Mouse (Mus musculus) kidney, postnatal 0 days (tissue): Measurements from ENCODE around the gene Hist1h4j. TPM values are rescaled to one million over a fixed set of nuclear protein-coding genes. Genes with fewer than 3 reads are reported as not detected.
A peak's percentile ranks its signal among the peaks of the same experiment; 100 is the strongest.
"Not testable (repeated sequence)": the region's sequence is repeated elsewhere in the genome, so short reads cannot be mapped to it uniquely, and the experiment has no call there.

Experiments
- ATAC-seq: fragments of 200-750 bp; cut with Nextera tagmentation; replicated peaks from 2 replicates; pipeline ENCODE4 v1.8.0; 2017; ENCODE audit warnings: low read depth, moderate number of reproducible peaks, moderate TSS enrichment, moderate library complexity; ENCODE audit not compliant: low FRiP score
- DNase-seq: peaks from one replicate; pipeline ENCODE4 v3.0.0-alpha.2; 2016; ENCODE audit warnings: low spot score
- H3K27ac ChIP-seq: fragments of 300-500 bp; sonication (generic); 2 replicates; pipeline ENCODE4 v1.5.1; 2014; ENCODE audit warnings: mild to moderate bottlenecking
- H3K27me3 ChIP-seq: fragments of 300-500 bp; sonication (generic); 2 replicates; pipeline ENCODE4 v1.6.1; 2014; ENCODE audit warnings: low read length, mixed read lengths; ENCODE audit not compliant: insufficient read depth
- H3K36me3 ChIP-seq: fragments of 300-500 bp; sonication (generic); 2 replicates; pipeline ENCODE4 v1.6.1; 2014; ENCODE audit warnings: low read length, mixed read lengths; ENCODE audit not compliant: insufficient read depth
- H3K4me1 ChIP-seq: fragments of 300-500 bp; sonication (generic); replicated peaks from 2 replicates; pipeline ENCODE4 v1.6.1; 2014; ENCODE audit warnings: antibody characterized with exemption, low read length, mixed read lengths; ENCODE audit not compliant: insufficient read depth
- H3K4me2 ChIP-seq: fragments of 300-500 bp; sonication (generic); 2 replicates; pipeline ENCODE4 v1.6.1; 2014; ENCODE audit warnings: mild to moderate bottlenecking, low read length, moderate library complexity, mixed read lengths
- H3K4me3 ChIP-seq: fragments of 300-500 bp; sonication (generic); replicated peaks from 2 replicates; pipeline ENCODE4 v1.5.1; 2014; ENCODE audit warnings: low read depth, low read length
- H3K9ac ChIP-seq: fragments of 300-500 bp; sonication (generic); 2 replicates; pipeline ENCODE4 v1.6.1; 2014; ENCODE audit warnings: low read depth, low read length
- H3K9me3 ChIP-seq: fragments of 300-500 bp; sonication (generic); replicated peaks from 2 replicates; pipeline ENCODE4 v1.6.1; 2016; ENCODE audit warnings: low read length, inconsistent platforms, mixed read lengths
- CTCF ChIP-seq: IDR thresholded peaks from 2 replicates; pipeline ENCODE4 v1.5.1; 2016; ENCODE audit warnings: antibody characterized with exemption, low read depth, mild to moderate bottlenecking, moderate library complexity
- WGBS: fragments of 180-500 bp; shearing (Covaris S2); extraction: QIAGEN DNeasy Blood & Tissue Kit; methylation state at CpG from one replicate; pipeline ENCODE4 v1.1.7; 2014; 5-methylcytosine and 5-hydroxymethylcytosine counted together
- polyA plus RNA-seq: library from polyadenylated mRNA; unstranded; fragments of >200 nt; fragmentation: Nextera tagmentation; extraction: Ambion mirVana; gene quantifications from 2 replicates; pipeline ENCODE4 v1.2.1, GENCODE M21; 2015

Hist1h4j gene
- polyA plus RNA-seq, 1 experiment from 2014 or later = 0.34 TPM

DNA sequence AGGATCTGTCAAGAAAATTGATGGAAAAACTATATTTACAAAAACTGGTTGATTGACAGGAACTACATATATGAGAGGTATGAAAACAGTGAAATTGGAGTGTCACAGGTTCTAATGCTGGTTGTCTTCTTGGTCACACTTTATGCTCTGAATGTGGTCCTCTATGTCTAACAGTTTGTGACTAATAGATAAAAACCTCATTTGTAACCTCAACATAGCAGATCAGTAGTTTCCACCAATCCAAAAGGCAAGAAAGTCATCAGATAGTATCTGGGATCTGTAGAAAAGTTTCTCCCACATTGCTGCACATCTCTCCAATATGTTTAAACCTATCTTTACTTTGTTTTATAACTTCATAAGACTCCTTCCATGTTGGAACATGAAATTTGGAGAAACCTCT, 16.6 kb downstream of the Hist1h4j start:
- no peaks in the 10 kb centered on the region for H3K9me3 ChIP-seq
- DNase-seq = no peak
- no peak overlapping the region for H3K9ac ChIP-seq
- H3K27ac ChIP-seq = no peak overlapping the region
- TF ChIP-seq CTCF = no peak
- no peaks in the 10 kb centered on the region for H3K36me3 ChIP-seq
- H3K27me3 ChIP-seq = no peaks in the 10 kb centered on the region
- no peak overlapping the region for H3K4me2 ChIP-seq
- no peak overlapping the region for H3K4me3 ChIP-seq
- no peak for ATAC-seq
- H3K4me1 ChIP-seq = no peaks in the 10 kb centered on the region

DNA sequence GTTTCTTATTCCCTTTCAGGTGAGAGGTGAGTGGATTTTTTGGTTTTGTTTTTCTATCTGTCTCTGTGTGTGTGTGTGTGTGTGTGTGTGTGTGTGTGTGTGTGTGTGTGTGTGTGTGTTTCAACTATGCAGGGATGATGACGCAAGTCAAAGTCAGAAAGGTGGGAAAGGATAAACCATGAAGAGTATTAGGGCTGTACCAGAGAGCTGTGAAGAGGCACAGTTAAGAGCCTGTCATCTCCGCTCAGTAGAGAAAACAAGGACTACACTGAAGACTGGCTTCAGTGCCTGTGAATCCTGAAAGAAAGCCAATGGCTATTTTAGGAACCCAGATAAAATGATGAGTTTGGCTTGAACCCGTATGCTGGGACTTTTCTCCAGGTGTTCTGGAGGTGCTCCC, 17.0 kb downstream of the Hist1h4j start:
- Histone ChIP-seq H3K9me3 (no peaks in the 10 kb centered on the region), H3K4me2 (0 out of 2 replicates have a peak overlapping the region, but pooled peaks have one; percentile 16), H3K4me3 (no peak overlapping the region), H3K27me3 (no peaks in the 10 kb centered on the region), H3K9ac (no peak overlapping the region), H3K4me1 (no peaks in the 10 kb centered on the region), H3K27ac (no peak overlapping the region), H3K36me3 (no peaks in the 10 kb centered on the region)
- no peak for TF ChIP-seq CTCF
- WGBS = 78% methylated on average over 3 of the region's 3 CpGs
- ATAC-seq = no peak
- no peak for DNase-seq

GRCm38 (mm10) chr13:21752356-21752755, 17.5 kb downstream of the Hist1h4j start:
- WGBS = 22% methylated on average over 3 of the region's 3 CpGs
- H3K9me3 ChIP-seq = no peaks in the 10 kb centered on the region
- DNase-seq (peak; percentile 47), ATAC-seq (no peak)
- no peaks in the 10 kb centered on the region for H3K36me3 ChIP-seq
- no peaks in the 10 kb centered on the region for H3K4me1 ChIP-seq
- no peak overlapping the region for H3K27ac ChIP-seq
- no peak overlapping the region for H3K4me3 ChIP-seq
- TF ChIP-seq CTCF = no peak
- 0 out of 2 replicates have a peak overlapping the region, but pooled peaks have one; percentile 16 for H3K4me2 ChIP-seq
- H3K27me3 ChIP-seq = no peaks in the 10 kb centered on the region
- no peak overlapping the region for H3K9ac ChIP-seq

GRCm38 (mm10) chr13:21753051-21753523, 18.2 kb downstream of the Hist1h4j start:
- ATAC-seq (no peak), DNase-seq (peak; percentile 29)
- Histone ChIP-seq H3K4me1 (no peaks in the 10 kb centered on the region), H3K27ac (peak overlapping the region; percentile 92), H3K4me2 (peak overlapping the region; percentile 65), H3K4me3 (peak overlapping the region; percentile 44), H3K9ac (peak overlapping the region; percentile 46; the same call in 1 of the 2 replicates), H3K27me3 (no peaks in the 10 kb centered on the region), H3K9me3 (no peaks in the 10 kb centered on the region), H3K36me3 (no peaks in the 10 kb centered on the region)
- TF ChIP-seq CTCF = no peak
- 2% methylated on average over 10 of the region's 10 CpGs for WGBS

GRCm38 (mm10) chr13:21753524-21754285, 18.8 kb downstream of the Hist1h4j start, which contains the start of the genes Hist1h2ak and Hist1h2bn:
Gene Hist1h2ak, minus strand, starts transcription at chr13:21753827.
Gene Hist1h2bn, plus strand, starts transcription at chr13:21754123.
- H3K36me3 ChIP-seq, H3K9me3 ChIP-seq, H3K4me1 ChIP-seq, H3K27me3 ChIP-seq: not testable (repeated sequence)
- H3K4me2 ChIP-seq = peak within 1 kb of the TSS; percentile 65
- under 1% methylated on average over 32 of the region's 50 CpGs for WGBS
- H3K4me3 ChIP-seq = peak within 1 kb of the TSS; percentile 44
- ATAC-seq = peak; percentile 96
- H3K9ac ChIP-seq = peak within 1 kb of the TSS; percentile 46; the same call in 1 of the 2 replicates
- peak; percentile 30; the same call in 1 of the 2 replicates for TF ChIP-seq CTCF
- peak; percentile 99 for DNase-seq
- peak within 1 kb of the TSS; percentile 92 for H3K27ac ChIP-seq

GRCm38 (mm10) chr13:21754294-21755001, 19.6 kb downstream of the Hist1h4j start:
- peak; percentile 63 for DNase-seq
- ATAC-seq = 0 out of 2 replicates have a peak, but pooled peaks have one; percentile 0
- under 1% methylated on average over 22 of the region's 26 CpGs for WGBS

More at GRCm38 (mm10) chr13:21754294-21755001, 19.6 kb downstream of the Hist1h4j start:
- H3K9ac ChIP-seq = peak overlapping the region; percentile 40; the same call in 1 of the 2 replicates
- peak overlapping the region; percentile 65 for H3K4me2 ChIP-seq
- not testable (repeated sequence) for H3K9me3 ChIP-seq, H3K27me3 ChIP-seq, H3K36me3 ChIP-seq, H3K4me1 ChIP-seq
- H3K27ac ChIP-seq = peak overlapping the region; percentile 92
- H3K4me3 ChIP-seq = peak overlapping the region; percentile 44
